ENCODE assay signal across 8 mouse cellular contexts in the genomic region with DNA sequence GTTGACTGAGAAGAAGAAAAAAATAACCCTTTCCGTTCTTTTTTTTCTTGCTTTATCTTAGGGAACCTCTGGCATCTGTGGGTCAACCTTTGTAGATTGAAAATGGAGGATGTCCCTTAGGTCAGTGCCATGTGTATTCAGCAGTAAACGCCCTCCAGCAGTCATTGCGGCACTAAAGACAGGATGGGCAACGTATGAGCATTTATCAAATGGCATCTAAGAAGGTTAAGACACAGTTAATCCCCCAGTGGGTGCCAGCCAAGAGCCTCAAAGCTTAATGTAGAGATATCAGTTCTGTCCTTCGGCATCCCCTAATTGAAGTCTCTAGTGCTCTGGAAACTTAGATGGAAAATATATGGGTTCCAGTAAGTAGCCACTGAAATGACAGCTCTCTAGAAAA. TPM values are rescaled to one million over a fixed set of nuclear protein-coding genes. Genes with fewer than 3 reads are reported as not detected.
DNase-seq lines count a peak whose midpoint lies in the region; ATAC-seq lines count a peak whose summit lies in the region.

No protein-coding gene starts in this region.

- H3K9ac ChIP-seq in kidney, embryonic 14.5 days (ENCODE audit: low read depth, low read length) = no peak overlapping the region
- peak overlapping the region; percentile 21; the same call in 1 of the 2 replicates for H3K9ac ChIP-seq in embryonic facial prominence, embryonic 12.5 days
- H3K9ac ChIP-seq in hindbrain, embryonic 16.5 days (ENCODE audit: low read depth, low read length) = peak overlapping the region; percentile 59; the same call in 1 of the 2 replicates
- peak overlapping the region; percentile 32 for H3K9ac ChIP-seq in midbrain, embryonic 16.5 days (ENCODE audit: low read depth, low read length)

- H3K27ac ChIP-seq in kidney, embryonic 14.5 days (ENCODE audit: low read depth, low read length) = peak overlapping the region; percentile 89; the same call in 1 of the 2 replicates
- peak overlapping the region; percentile 97 for H3K27ac ChIP-seq in embryonic facial prominence, embryonic 12.5 days
- peak overlapping the region; percentile 84 for H3K27ac ChIP-seq in hindbrain, embryonic 16.5 days (ENCODE audit: low read depth, low read length)
- H3K27ac ChIP-seq in midbrain, embryonic 16.5 days (ENCODE audit: low read length) = peak overlapping the region; percentile 82

- no peaks in the 10 kb centered on the region for H3K27me3 ChIP-seq in kidney, embryonic 14.5 days (ENCODE audit: control insufficient read depth, insufficient read depth, low read length)
- H3K27me3 ChIP-seq in embryonic facial prominence, embryonic 12.5 days = no peaks in the 10 kb centered on the region
- H3K27me3 ChIP-seq in hindbrain, embryonic 16.5 days (replicated peaks; ENCODE audit: control insufficient read depth, insufficient read depth, low read length) = no peaks in the 10 kb centered on the region; the same call in 1 of the 2 replicates
- no peaks in the 10 kb centered on the region for H3K27me3 ChIP-seq in midbrain, embryonic 16.5 days (ENCODE audit: control insufficient read depth, insufficient read depth, low read depth, low read length)

- no peak for DNase-seq in kidney, postnatal 25 days
- no peak for DNase-seq in frontal cortex, postnatal 25 days (ENCODE audit: low spot score in 2 of 2)
- no peak for DNase-seq in MN1 (ENCODE audit: low spot score)
- no peak for DNase-seq in gastrocnemius, postnatal 14 days

- intact Hi-C loops in gastrocnemius, postnatal 14 days (cut with DNase I; ENCODE audit: low total_unique reads) = no loop called here

- no peaks in the 10 kb centered on the region for H3K9me3 ChIP-seq in kidney, embryonic 14.5 days (ENCODE audit: control insufficient read depth, low read length)
- no peaks in the 10 kb centered on the region for H3K9me3 ChIP-seq in embryonic facial prominence, embryonic 12.5 days
- H3K9me3 ChIP-seq in hindbrain, embryonic 16.5 days (ENCODE audit: control insufficient read depth, low read length) = no peaks in the 10 kb centered on the region
- H3K9me3 ChIP-seq in midbrain, embryonic 16.5 days (replicated peaks; ENCODE audit: control insufficient read depth, low read length, poor library complexity, severe bottlenecking) = no peaks in the 10 kb centered on the region

- no peaks in the 10 kb centered on the region for H3K36me3 ChIP-seq in kidney, embryonic 14.5 days (ENCODE audit: control insufficient read depth, insufficient read depth, low read length)
- no peaks in the 10 kb centered on the region for H3K36me3 ChIP-seq in embryonic facial prominence, embryonic 12.5 days
- H3K36me3 ChIP-seq in hindbrain, embryonic 16.5 days (ENCODE audit: control insufficient read depth, insufficient read depth, low read length) = no peaks in the 10 kb centered on the region
- no peaks in the 10 kb centered on the region for H3K36me3 ChIP-seq in midbrain, embryonic 16.5 days (ENCODE audit: control insufficient read depth, insufficient read depth, low read length)

- no peak for ATAC-seq in kidney, embryonic 14.5 days (ENCODE audit: low FRiP score, low TSS enrichment)
- no peak for ATAC-seq in embryonic facial prominence, embryonic 12.5 days (ENCODE audit: insufficient number of reproducible peaks, insufficient read depth, low FRiP score, low TSS enrichment)
- no peak for ATAC-seq in hindbrain, embryonic 16.5 days
- ATAC-seq in midbrain, embryonic 16.5 days = no peak

- WGBS in kidney, embryonic 14.5 days = 51% methylated on average over 5 of the region's 5 CpGs
- WGBS in embryonic facial prominence, embryonic 12.5 days = 19% methylated on average over 5 of the region's 5 CpGs
- 40% methylated on average over 5 of the region's 5 CpGs for WGBS in hindbrain, embryonic 16.5 days
- WGBS in midbrain, embryonic 16.5 days = 35% methylated on average over 5 of the region's 5 CpGs

- H3K4me2 ChIP-seq in kidney, embryonic 14.5 days (replicated peaks; ENCODE audit: low read depth, low read length) = peak overlapping the region; percentile 89
- H3K4me2 ChIP-seq in embryonic facial prominence, embryonic 12.5 days (replicated peaks) = peak overlapping the region; percentile 95
- peak overlapping the region; percentile 79 for H3K4me2 ChIP-seq in hindbrain, embryonic 16.5 days (ENCODE audit: low read length)
- H3K4me2 ChIP-seq in midbrain, embryonic 16.5 days (ENCODE audit: low read length) = peak overlapping the region; percentile 60

- peaks cover 38% of the 10 kb centered on the region for H3K4me1 ChIP-seq in kidney, embryonic 14.5 days (ENCODE audit: control insufficient read depth, insufficient read depth, low read length)
- peaks cover 37% of the 10 kb centered on the region for H3K4me1 ChIP-seq in embryonic facial prominence, embryonic 12.5 days
- peaks cover 32% of the 10 kb centered on the region for H3K4me1 ChIP-seq in hindbrain, embryonic 16.5 days (ENCODE audit: control insufficient read depth, insufficient read depth, low read depth, low read length)
- peaks cover 37% of the 10 kb centered on the region for H3K4me1 ChIP-seq in midbrain, embryonic 16.5 days (ENCODE audit: control insufficient read depth, insufficient read depth, low read length)

- peak overlapping the region; percentile 62 for H3K4me3 ChIP-seq in kidney, embryonic 14.5 days (ENCODE audit: low read length)
- peak overlapping the region; percentile 68 for H3K4me3 ChIP-seq in embryonic facial prominence, embryonic 12.5 days
- H3K4me3 ChIP-seq in hindbrain, embryonic 16.5 days (ENCODE audit: low read length) = peak overlapping the region; percentile 53
- peak overlapping the region; percentile 55 for H3K4me3 ChIP-seq in midbrain, embryonic 16.5 days (ENCODE audit: low read depth, low read length)

RNA-seq across cellular contexts. Expression of a gene that starts 0.7 kb away (rescaled TPM):
- 61.3 and 84.9 TPM in 2 replicates for polyA plus RNA-seq in kidney, embryonic 14.5 days (2014; fragmentation: Nextera tagmentation; extraction: Ambion mirVana)
- 93.2 and 93.6 TPM in 2 replicates for polyA plus RNA-seq in embryonic facial prominence, embryonic 12.5 days (2016; fragmentation: Nextera tagmentation; extraction: Ambion mirVana)
- polyA plus RNA-seq in hindbrain, embryonic 16.5 days (2015; fragmentation: Nextera tagmentation; extraction: Ambion mirVana) = 25.4 and 29.1 TPM in 2 replicates
- 21.8 and 23.6 TPM in 2 replicates for polyA plus RNA-seq in midbrain, embryonic 16.5 days (2015; fragmentation: Nextera tagmentation; extraction: Ambion mirVana)
- 100 to 1,000 TPM; 232 to 277 TPM for total RNA-seq in gastrocnemius, postnatal 14 days (2021)
